Mouse (Mus musculus) spleen, adult 2 months (tissue): ENCODE results near the gene Eloa.

Source experiments
- CTCF ChIP-seq: fragments of 200-500 bp; IDR thresholded peaks from 2 replicates; pipeline ENCODE4 v1.5.1; 2011; ENCODE audit warnings: mild to moderate bottlenecking, inconsistent platforms; ENCODE audit not compliant: insufficient read depth, insufficient read length, insufficient replicate concordance; ENCODE audit errors: extremely low read depth
- POLR2A ChIP-seq: fragments of 200-500 bp; IDR thresholded peaks from 2 replicates; pipeline ENCODE4 v1.6.1; 2011; ENCODE audit warnings: low read depth, low read length, inconsistent platforms

DNA sequence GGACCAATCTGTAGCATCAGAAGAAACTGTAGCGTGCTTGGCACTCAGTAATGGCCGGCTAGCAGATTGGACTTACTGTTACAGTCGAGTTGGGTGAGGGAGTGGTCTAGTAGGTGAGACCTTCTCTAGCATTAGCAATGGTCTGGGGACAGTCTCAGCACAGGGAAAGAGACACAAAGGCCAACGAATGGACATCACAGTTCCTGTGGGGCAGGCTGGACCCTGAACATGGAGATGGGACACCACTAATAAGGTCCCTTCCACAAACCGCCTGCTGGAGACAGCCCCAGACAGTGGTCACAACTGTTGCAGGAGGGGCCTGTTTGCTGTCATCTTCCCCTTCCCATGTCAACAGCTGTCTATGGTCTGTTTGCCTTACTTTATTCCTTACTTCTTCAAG is 59.9 kb downstream of the Eloa start:
- TF ChIP-seq POLR2A (no peak), CTCF (no peak)
